Mouse (Mus musculus) neural tube, embryonic 13.5 days (tissue): ENCODE measurements around the gene Krt32. TPM values are rescaled to one million over a fixed set of nuclear protein-coding genes. Genes with fewer than 3 reads are reported as not detected.

ENCODE experiments used
- ATAC-seq: fragments of 200-750 bp; cut with Nextera tagmentation; 2 replicates; pipeline ENCODE4 v1.8.0; 2017; ENCODE audit warnings: low read depth, mild to moderate bottlenecking, moderate TSS enrichment, moderate library complexity
- H3K27ac ChIP-seq: fragments of 300-500 bp; sonication (generic); replicated peaks from 2 replicates; pipeline ENCODE4 v1.5.1; 2015; ENCODE audit warnings: moderate library complexity, mild to moderate bottlenecking, inconsistent platforms
- H3K27me3 ChIP-seq: fragments of 300-500 bp; sonication (generic); 2 replicates; pipeline ENCODE4 v1.6.1; 2015; ENCODE audit warnings: mild to moderate bottlenecking, inconsistent platforms
- H3K36me3 ChIP-seq: fragments of 300-500 bp; sonication (generic); 2 replicates; pipeline ENCODE4 v1.6.1; 2015; ENCODE audit warnings: mild to moderate bottlenecking, inconsistent platforms
- H3K4me1 ChIP-seq: fragments of 300-500 bp; sonication (generic); replicated peaks from 2 replicates; pipeline ENCODE4 v1.6.1; 2015; ENCODE audit warnings: inconsistent platforms
- H3K4me2 ChIP-seq: fragments of 300-500 bp; sonication (generic); 2 replicates; pipeline ENCODE4 v1.6.1; 2015; ENCODE audit warnings: inconsistent platforms, mild to moderate bottlenecking, moderate library complexity
- H3K4me3 ChIP-seq: fragments of 300-500 bp; sonication (generic); 2 replicates; pipeline ENCODE4 v1.5.1; 2015; ENCODE audit warnings: mild to moderate bottlenecking, inconsistent platforms
- H3K9ac ChIP-seq: fragments of 300-500 bp; sonication (generic); 2 replicates; pipeline ENCODE4 v1.6.1; 2015; ENCODE audit warnings: moderate library complexity, mild to moderate bottlenecking, inconsistent platforms
- H3K9me3 ChIP-seq: fragments of 300-500 bp; sonication (generic); 2 replicates; pipeline ENCODE4 v1.6.1; 2016; ENCODE audit warnings: inconsistent platforms
- WGBS: fragments of 180-500 bp; shearing (Covaris S2); methylation state at CpG from one replicate; pipeline ENCODE4 v1.1.7; 2015; 5-methylcytosine and 5-hydroxymethylcytosine counted together
- polyA plus RNA-seq: library from polyadenylated mRNA; unstranded; fragments of >200 nt; fragmentation: Nextera tagmentation; extraction: Ambion mirVana; gene quantifications from 2 replicates; pipeline ENCODE4 v1.2.1, GENCODE M21; 2015

The Krt32 gene
- polyA plus RNA-seq, 1 experiment from 2014 or later = not detected

- Histone ChIP-seq H3K36me3 (no peaks in the 10 kb centered on the region), H3K9ac (no peak overlapping the region), H3K9me3 (no peaks in the 10 kb centered on the region), H3K27me3 (no peaks in the 10 kb centered on the region), H3K4me2 (no peak overlapping the region), H3K27ac (no peak overlapping the region), H3K4me3 (no peak overlapping the region), H3K4me1 (no peaks in the 10 kb centered on the region)
- no peak for ATAC-seq
- WGBS = 68% methylated on average over 9 of the region's 9 CpGs
Measured at GRCm38 (mm10) chr11:100097819-100098218, 9.8 kb upstream of the Krt32 start.

- no peak within 1 kb of the TSS for H3K4me3 ChIP-seq
- H3K27me3 ChIP-seq = no peaks in the 10 kb centered on the region
- 84% methylated on average over 9 of the region's 9 CpGs for WGBS
- ATAC-seq = no peak
- H3K9me3 ChIP-seq = no peaks in the 10 kb centered on the region
- no peaks in the 10 kb centered on the region for H3K4me1 ChIP-seq
- H3K27ac ChIP-seq = no peak within 1 kb of the TSS
- no peaks in the 10 kb centered on the region for H3K36me3 ChIP-seq
- no peak within 1 kb of the TSS for H3K4me2 ChIP-seq
- H3K9ac ChIP-seq = no peak within 1 kb of the TSS
Measured at GRCm38 (mm10) chr11:100096141-100096540, 8.1 kb upstream of the Krt32 start, which contains the start of gene Krt35. Gene Krt35, minus strand, starts transcription at chr11:100096241.

- H3K9ac ChIP-seq = no peak overlapping the region
- no peaks in the 10 kb centered on the region for H3K36me3 ChIP-seq
- H3K27me3 ChIP-seq = no peaks in the 10 kb centered on the region
- no peaks in the 10 kb centered on the region for H3K4me1 ChIP-seq
- no peak overlapping the region for H3K4me2 ChIP-seq
- no peaks in the 10 kb centered on the region for H3K9me3 ChIP-seq
- no peak overlapping the region for H3K27ac ChIP-seq
- 72% methylated on average over 7 of the region's 7 CpGs for WGBS
- H3K4me3 ChIP-seq = no peak overlapping the region
- no peak for ATAC-seq
Measured at GRCm38 (mm10) chr11:100088378-100089025, 476 bp upstream of the Krt32 start.

GRCm38 (mm10) chr11:100073873-100074272 lies 14.2 kb downstream of the Krt32 start:
- no peaks in the 10 kb centered on the region for H3K9me3 ChIP-seq
- H3K4me1 ChIP-seq = no peaks in the 10 kb centered on the region
- ATAC-seq = no peak
- no peak overlapping the region for H3K4me3 ChIP-seq
- H3K27me3 ChIP-seq = no peaks in the 10 kb centered on the region
- H3K27ac ChIP-seq = no peak overlapping the region
- WGBS = 47% methylated on average over 1 of the region's 1 CpGs
- no peaks in the 10 kb centered on the region for H3K36me3 ChIP-seq
- no peak overlapping the region for H3K9ac ChIP-seq
- no peak overlapping the region for H3K4me2 ChIP-seq

GRCm38 (mm10) chr11:100067293-100068036 lies 20.6 kb downstream of the Krt32 start:
- H3K27me3 ChIP-seq = no peaks in the 10 kb centered on the region
- no peak for ATAC-seq
- H3K9ac ChIP-seq = no peak overlapping the region
- no peaks in the 10 kb centered on the region for H3K36me3 ChIP-seq
- no peak overlapping the region for H3K4me2 ChIP-seq
- WGBS = 79% methylated on average over 17 of the region's 17 CpGs
- no peaks in the 10 kb centered on the region for H3K4me1 ChIP-seq
- no peak overlapping the region for H3K27ac ChIP-seq
- no peak overlapping the region for H3K4me3 ChIP-seq
- no peaks in the 10 kb centered on the region for H3K9me3 ChIP-seq

- ATAC-seq = no peak
- no peak overlapping the region for H3K4me2 ChIP-seq
Measured at GRCm38 (mm10) chr11:100066236-100067010, 21.6 kb downstream of the Krt32 start.

GRCm38 (mm10) chr11:100058875-100059274 lies 29.2 kb downstream of the Krt32 start:
- no peak overlapping the region for H3K27ac ChIP-seq
- H3K4me3 ChIP-seq = no peak overlapping the region
- no peaks in the 10 kb centered on the region for H3K9me3 ChIP-seq
- H3K4me1 ChIP-seq = no peaks in the 10 kb centered on the region
- H3K4me2 ChIP-seq = no peak overlapping the region
- no peak for ATAC-seq
- H3K36me3 ChIP-seq = no peaks in the 10 kb centered on the region
- no peaks in the 10 kb centered on the region for H3K27me3 ChIP-seq
- no peak overlapping the region for H3K9ac ChIP-seq
- 74% methylated on average over 8 of the region's 8 CpGs for WGBS

More at GRCm38 (mm10) chr11:100066236-100067010, 21.6 kb downstream of the Krt32 start:
- no peak overlapping the region for H3K4me3 ChIP-seq
- H3K36me3 ChIP-seq = no peaks in the 10 kb centered on the region
- no peaks in the 10 kb centered on the region for H3K27me3 ChIP-seq
- no peaks in the 10 kb centered on the region for H3K9me3 ChIP-seq
- H3K4me1 ChIP-seq = no peaks in the 10 kb centered on the region
- no peak overlapping the region for H3K27ac ChIP-seq
- no peak overlapping the region for H3K9ac ChIP-seq
- 70% methylated on average over 12 of the region's 12 CpGs for WGBS

- no peak for ATAC-seq
- Histone ChIP-seq H3K4me3 (no peak overlapping the region), H3K9ac (no peak overlapping the region), H3K4me1 (no peaks in the 10 kb centered on the region), H3K27me3 (no peaks in the 10 kb centered on the region), H3K4me2 (no peak overlapping the region), H3K36me3 (no peaks in the 10 kb centered on the region), H3K9me3 (no peaks in the 10 kb centered on the region), H3K27ac (no peak overlapping the region)
- 80% methylated on average over 9 of the region's 9 CpGs for WGBS
Measured at GRCm38 (mm10) chr11:100055686-100056655, 32.1 kb downstream of the Krt32 start.

- Histone ChIP-seq H3K9me3 (no peaks in the 10 kb centered on the region), H3K36me3 (no peaks in the 10 kb centered on the region), H3K27me3 (no peaks in the 10 kb centered on the region), H3K27ac (no peak within 1 kb of the TSS), H3K4me1 (no peaks in the 10 kb centered on the region), H3K4me3 (no peak within 1 kb of the TSS), H3K9ac (no peak within 1 kb of the TSS), H3K4me2 (no peak within 1 kb of the TSS)
- no peak for ATAC-seq
- WGBS = 89% methylated on average over 3 of the region's 3 CpGs
Measured at GRCm38 (mm10) chr11:100050451-100050850, 37.6 kb downstream of the Krt32 start, which contains the start of gene Krt31. Gene Krt31, minus strand, starts transcription at chr11:100050551.

GRCm38 (mm10) chr11:100047193-100047592 lies 40.8 kb downstream of the Krt32 start:
- no peak overlapping the region for H3K9ac ChIP-seq
- no peaks in the 10 kb centered on the region for H3K36me3 ChIP-seq
- H3K27me3 ChIP-seq = no peaks in the 10 kb centered on the region
- ATAC-seq = no peak
- no peak overlapping the region for H3K27ac ChIP-seq
- no peaks in the 10 kb centered on the region for H3K9me3 ChIP-seq
- 87% methylated on average over 2 of the region's 2 CpGs for WGBS
- H3K4me1 ChIP-seq = no peaks in the 10 kb centered on the region
- no peak overlapping the region for H3K4me2 ChIP-seq
- H3K4me3 ChIP-seq = no peak overlapping the region

GRCm38 (mm10) chr11:100046303-100046866 lies 41.6 kb downstream of the Krt32 start:
- Histone ChIP-seq H3K4me2 (no peak overlapping the region), H3K27me3 (no peaks in the 10 kb centered on the region), H3K27ac (no peak overlapping the region), H3K9me3 (no peaks in the 10 kb centered on the region), H3K36me3 (no peaks in the 10 kb centered on the region), H3K4me1 (no peaks in the 10 kb centered on the region), H3K4me3 (no peak overlapping the region), H3K9ac (no peak overlapping the region)
- 86% methylated on average over 6 of the region's 6 CpGs for WGBS
- ATAC-seq = no peak
